Comparison of ENCODE assay signal across 15 mouse cellular contexts in genomic region chr7:135723672-135724341, GRCm38 (mm10). TPM values are rescaled to one million over a fixed set of nuclear protein-coding genes. Genes with fewer than 3 reads are reported as not detected.
A peak's percentile ranks its signal among the peaks of the same experiment; 100 is the strongest.
DNase-seq lines count a peak whose midpoint lies in the region; ATAC-seq and TF ChIP-seq lines count a peak whose summit lies in the region.
"Had no signal": no experiment of that assay in that cellular context is flagged by ENCODE, and none has a peak within 500 bp of the region (broad histone marks: within the 10 kb centered on the region; RNA-seq: fewer than 3 reads in every experiment).

No protein-coding gene starts in this region.

- ATAC-seq in heart, embryonic 11.5 days (replicated peaks; ENCODE audit: insufficient number of reproducible peaks, low FRiP score, low TSS enrichment): no peak
- no peak for ATAC-seq in limb, embryonic 14.5 days (ENCODE audit: low FRiP score, low read depth)
- ATAC-seq in intestine, embryonic 16.5 days: peak; percentile 80
- ATAC-seq: CD4-positive, CD25-positive, alpha-beta regulatory T cell, adult 4 months; Patski had no signal

- H3K36me3 ChIP-seq in heart, embryonic 11.5 days (ENCODE audit: control insufficient read depth, insufficient read depth, low read length): no peaks in the 10 kb centered on the region
- no peaks in the 10 kb centered on the region for H3K36me3 ChIP-seq in limb, embryonic 14.5 days (ENCODE audit: control insufficient read depth, insufficient read depth, low read length)
- no peaks in the 10 kb centered on the region for H3K36me3 ChIP-seq in limb, embryonic 10.5 days
- H3K36me3 ChIP-seq in intestine, embryonic 16.5 days (ENCODE audit: control insufficient read depth, insufficient read depth, low read length): no peaks in the 10 kb centered on the region
- H3K36me3 ChIP-seq: hindbrain, embryonic 13.5 days had no signal

- TF ChIP-seq POLR2A in limb, embryonic 14.5 days (IDR thresholded peaks at IDR 0.05; ENCODE audit: borderline replicate concordance, extremely low read depth, insufficient read depth, insufficient read length): no peak

- H3K9me3 ChIP-seq in heart, embryonic 11.5 days (replicated peaks; ENCODE audit: control insufficient read depth, low read length): no peaks in the 10 kb centered on the region
- H3K9me3 ChIP-seq in limb, embryonic 14.5 days (ENCODE audit: control insufficient read depth, low read length): no peaks in the 10 kb centered on the region
- no peaks in the 10 kb centered on the region for H3K9me3 ChIP-seq in limb, embryonic 10.5 days (replicated peaks)
- H3K9me3 ChIP-seq in intestine, embryonic 16.5 days (ENCODE audit: control insufficient read depth, low read length): no peaks in the 10 kb centered on the region
- H3K9me3 ChIP-seq: hindbrain, embryonic 13.5 days had no signal

- H3K9ac ChIP-seq in heart, embryonic 11.5 days (ENCODE audit: low read depth, low read length): no peak overlapping the region
- no peak overlapping the region for H3K9ac ChIP-seq in limb, embryonic 14.5 days (ENCODE audit: low read depth, low read length, severe bottlenecking)
- H3K9ac ChIP-seq in intestine, embryonic 16.5 days (ENCODE audit: low read depth, low read length): peak overlapping the region; percentile 33; the same call in 1 of the 2 replicates
- H3K9ac ChIP-seq: hindbrain, embryonic 13.5 days had no signal

- H3K27ac ChIP-seq in heart, embryonic 11.5 days (ENCODE audit: low read depth, low read length): no peak overlapping the region
- H3K27ac ChIP-seq in limb, embryonic 14.5 days (replicated peaks; ENCODE audit: low read depth, low read length): no peak overlapping the region
- no peak overlapping the region for H3K27ac ChIP-seq in limb, embryonic 10.5 days
- H3K27ac ChIP-seq in intestine, embryonic 16.5 days (ENCODE audit: low read length): peak overlapping the region; percentile 73
- H3K27ac ChIP-seq: hindbrain, embryonic 13.5 days had no signal

- no peaks in the 10 kb centered on the region for H3K4me1 ChIP-seq in heart, embryonic 11.5 days (ENCODE audit: control insufficient read depth, insufficient read depth, low read length)
- no peaks in the 10 kb centered on the region for H3K4me1 ChIP-seq in limb, embryonic 14.5 days (ENCODE audit: control insufficient read depth, insufficient read depth, low read length)
- H3K4me1 ChIP-seq in limb, embryonic 10.5 days: 0 out of 2 replicates have a peak, but pooled peaks cover 3% of the 10 kb centered on the region
- H3K4me1 ChIP-seq in intestine, embryonic 16.5 days (ENCODE audit: control insufficient read depth, insufficient read depth, low read length): peaks cover 12% of the 10 kb centered on the region
- H3K4me1 ChIP-seq: hindbrain, embryonic 13.5 days had no signal

- H3K4me3 ChIP-seq in heart, embryonic 11.5 days (ENCODE audit: low read depth, low read length): no peak overlapping the region
- no peak overlapping the region for H3K4me3 ChIP-seq in limb, embryonic 14.5 days (replicated peaks; ENCODE audit: low read length)
- H3K4me3 ChIP-seq in limb, embryonic 10.5 days: no peak overlapping the region
- H3K4me3 ChIP-seq in intestine, embryonic 16.5 days (ENCODE audit: low read length): no peak overlapping the region
- H3K4me3 ChIP-seq: gastrocnemius, adult 2 months; hindbrain, embryonic 13.5 days had no signal

- no peak for DNase-seq in heart, adult 8-10 months (ENCODE audit: low spot score)
- peak; percentile 32 for DNase-seq in limb, embryonic 14.5 days (ENCODE audit: low spot score)
- no peak for DNase-seq in limb, embryonic 10.5 days (ENCODE audit: low spot score)
- peak; percentile 56 for DNase-seq in lung, postnatal 10 days
- DNase-seq in ovary, postnatal 10 days (ENCODE audit: low spot score): no peak
- no peak for DNase-seq in left cerebral cortex, adult 8-10 months (ENCODE audit: low spot score in 2 of 2)
- DNase-seq: adrenal gland, postnatal 14 days; gastrocnemius, adult 2 months; layer of hippocampus, adult 9-11 months; thymus, postnatal 4 days had no signal

- WGBS in heart, embryonic 11.5 days (ENCODE audit: insufficient replicate concordance): 62% methylated on average over 6 of the region's 6 CpGs
- 65% methylated on average over 6 of the region's 6 CpGs for WGBS in limb, embryonic 14.5 days
- WGBS in limb, embryonic 10.5 days: 79% methylated on average over 6 of the region's 6 CpGs
- WGBS in intestine, embryonic 16.5 days: 41% methylated on average over 6 of the region's 6 CpGs

- H3K27me3 ChIP-seq in heart, embryonic 11.5 days (ENCODE audit: control insufficient read depth, insufficient read depth, low read length): no peaks in the 10 kb centered on the region
- no peaks in the 10 kb centered on the region for H3K27me3 ChIP-seq in limb, embryonic 14.5 days (ENCODE audit: control insufficient read depth, insufficient read depth, low read length)
- no peaks in the 10 kb centered on the region for H3K27me3 ChIP-seq in limb, embryonic 10.5 days (ENCODE audit: low read depth, poor library complexity, severe bottlenecking)
- H3K27me3 ChIP-seq in intestine, embryonic 16.5 days (replicated peaks; ENCODE audit: control insufficient read depth, insufficient read depth, low read length): no peaks in the 10 kb centered on the region
- H3K27me3 ChIP-seq: hindbrain, embryonic 13.5 days; Patski had no signal

- peak overlapping the region; percentile 27; the same call in 1 of the 2 replicates for H3K4me2 ChIP-seq in heart, embryonic 11.5 days
- H3K4me2 ChIP-seq in limb, embryonic 14.5 days (replicated peaks; ENCODE audit: low read depth, low read length, severe bottlenecking): no peak overlapping the region
- H3K4me2 ChIP-seq in intestine, embryonic 16.5 days (ENCODE audit: low read depth, low read length): no peak overlapping the region
- H3K4me2 ChIP-seq: hindbrain, embryonic 13.5 days had no signal

RNA-seq across cellular contexts. Expression of gene Mki67, which starts 7.6 kb away (rescaled TPM):
- polyA plus RNA-seq in heart, embryonic 11.5 days (2014; fragmentation: Nextera tagmentation; extraction: Ambion mirVana): 44.5 and 52.6 TPM in 2 replicates
- 1 to 10 TPM in 1 of 4 experiments, under 1 TPM in 3; 0.41 to 2.4 (median 0.83) TPM for total RNA-seq in heart, adult 8-10 months (2022)
- 21.9 and 43.1 TPM in 2 replicates for polyA plus RNA-seq in limb, embryonic 14.5 days (2012; rRNA removed)
- polyA plus RNA-seq in limb, embryonic 14.5 days (2014; fragmentation: Nextera tagmentation; extraction: Ambion mirVana): 47.7 and 53.5 TPM in 2 replicates
- polyA plus RNA-seq in limb, embryonic 10.5 days (2016; fragmentation: Nextera tagmentation; extraction: Ambion mirVana): 38.4 and 46.9 TPM in 2 replicates
- 20.2 and 23.2 TPM in 2 replicates for polyA plus RNA-seq in intestine, embryonic 16.5 days (2015; fragmentation: Nextera tagmentation; extraction: Ambion mirVana)
- total RNA-seq in left cerebral cortex, adult 8-10 months (2022): 1 to 10 TPM in 2 of 4 experiments, under 1 TPM in 2; 0.52 to 1.6 (median 0.84) TPM

Comparison
In these comparisons a context has a peak if more than half of its experiments do, and no peak if none do; other contexts are left out.
1. DNase-seq: peak in limb, embryonic 14.5 days (single experiment) and lung, postnatal 10 days (single experiment); none in heart, adult 8-10 months (single experiment), limb, embryonic 10.5 days (single experiment), ovary, postnatal 10 days (single experiment) and left cerebral cortex, adult 8-10 months (0 of 2).